Mouse (Mus musculus) G1E (cell line): ENCODE data around the gene Ppp2r3a.

Experiments used
- CTCF ChIP-seq: IDR thresholded peaks from 2 replicates; pipeline ENCODE4 v1.5.1; 2012; ENCODE audit warnings: low read depth, low read length, inconsistent platforms, mixed read lengths
- GATA1 ChIP-seq: IDR thresholded peaks from 2 replicates; pipeline ENCODE4 v1.6.1; 2012; ENCODE audit warnings: borderline replicate concordance, low read length, inconsistent platforms, mixed read lengths

GRCm38 (mm10) chr9:101080046-101080685, 171.4 kb downstream of the Ppp2r3a start:
- TF ChIP-seq CTCF (no peak), GATA1 (no peak)
